Mouse (Mus musculus) monocyte, adult 5-6 weeks (primary cell): ENCODE results near the gene Nars2. TPM values are rescaled to one million over a fixed set of nuclear protein-coding genes. Genes with fewer than 3 reads are reported as not detected.
A peak's percentile ranks its signal among the peaks of the same experiment; 100 is the strongest.

Experiments
- ATAC-seq: fragments of 153-309, 156-312 bp; replicated peaks from 2 replicates; pipeline ENCODE4 v1.8.0; 2017; ENCODE audit warnings: mild to moderate bottlenecking; ENCODE audit not compliant: low TSS enrichment, insufficient number of reproducible peaks, severe bottlenecking, poor library complexity, low FRiP score
- total RNA-seq: library from RNA; stranded (forward); fragments of 200-1000, 200-491, 200-594 nt; gene quantifications from 3 replicates; pipeline ENCODE4 v1.2.3, GENCODE M21; 2017

The Nars2 gene
- total RNA-seq, 1 experiment from 2014 or later, result 2.1 TPM

GRCm38 (mm10) chr7:97032412-97032811 is 81.1 kb downstream of the Nars2 start:
- ATAC-seq, result no peak

DNA sequence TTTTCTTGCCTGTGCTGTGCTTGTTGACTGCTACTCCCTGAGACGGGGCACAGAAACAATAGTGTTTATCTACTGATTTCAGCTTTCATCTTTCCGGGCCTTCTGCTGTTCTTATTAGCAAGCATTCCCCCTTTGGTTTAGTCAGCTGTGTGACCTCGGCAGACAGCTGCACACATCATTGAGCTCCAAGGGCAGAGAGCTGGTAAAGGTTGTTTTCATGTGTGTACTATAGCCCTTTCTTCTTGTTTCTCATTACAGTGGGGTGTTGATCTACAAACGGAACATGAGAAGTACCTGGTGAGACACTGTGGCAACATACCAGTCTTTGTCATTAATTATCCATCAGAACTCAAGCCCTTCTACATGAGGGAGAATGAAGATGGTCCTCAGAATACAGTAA is 88.3 kb downstream of the Nars2 start:
- no peak for ATAC-seq

DNA sequence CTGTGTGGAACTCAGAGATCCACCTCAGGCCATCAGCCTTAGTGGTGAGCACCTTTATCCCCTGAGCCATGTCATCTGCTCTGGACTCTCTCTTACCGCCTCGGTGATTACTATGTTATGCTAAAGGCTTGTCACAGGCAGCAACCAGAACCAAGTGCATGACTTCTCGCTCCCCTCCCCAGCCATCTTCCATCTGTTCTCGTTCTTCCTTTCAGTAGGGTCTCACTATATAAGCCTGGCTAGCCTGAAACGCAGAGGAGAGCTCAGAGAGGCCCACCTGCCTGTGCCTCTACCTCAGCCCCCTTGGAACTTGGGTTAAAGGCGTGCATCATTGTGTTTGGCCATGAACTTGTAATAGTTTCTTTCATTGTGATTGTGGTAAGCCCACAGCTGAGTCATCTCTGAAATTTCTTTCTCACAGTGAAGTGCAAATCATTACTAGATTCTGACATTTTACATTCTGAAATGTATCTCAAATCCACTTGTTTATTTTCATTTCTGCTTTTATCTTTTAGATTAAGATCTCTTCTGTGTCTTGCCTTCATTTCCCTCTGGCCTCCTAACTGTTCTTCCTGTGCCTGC is 90.7 kb downstream of the Nars2 start:
- no peak for ATAC-seq

DNA sequence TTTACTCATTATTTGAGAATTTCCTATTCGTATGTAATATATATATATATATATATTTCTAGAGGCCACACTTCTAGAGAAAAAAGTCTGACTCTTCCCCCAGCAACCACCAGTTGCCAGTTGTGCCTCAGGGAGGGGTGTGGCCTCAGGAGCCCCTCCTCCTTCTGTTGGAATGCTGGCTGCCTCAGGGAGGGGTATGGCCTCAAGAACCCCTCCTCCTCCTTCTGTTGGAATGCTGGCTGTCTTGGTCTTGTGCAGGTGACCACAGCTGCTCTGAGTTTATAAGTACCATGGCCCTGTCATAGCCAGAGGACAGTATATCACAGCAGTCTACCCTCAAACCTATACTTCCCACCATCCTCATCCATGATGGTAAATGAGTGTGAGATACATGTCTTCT is 91.7 kb downstream of the Nars2 start:
- ATAC-seq, result no peak

DNA sequence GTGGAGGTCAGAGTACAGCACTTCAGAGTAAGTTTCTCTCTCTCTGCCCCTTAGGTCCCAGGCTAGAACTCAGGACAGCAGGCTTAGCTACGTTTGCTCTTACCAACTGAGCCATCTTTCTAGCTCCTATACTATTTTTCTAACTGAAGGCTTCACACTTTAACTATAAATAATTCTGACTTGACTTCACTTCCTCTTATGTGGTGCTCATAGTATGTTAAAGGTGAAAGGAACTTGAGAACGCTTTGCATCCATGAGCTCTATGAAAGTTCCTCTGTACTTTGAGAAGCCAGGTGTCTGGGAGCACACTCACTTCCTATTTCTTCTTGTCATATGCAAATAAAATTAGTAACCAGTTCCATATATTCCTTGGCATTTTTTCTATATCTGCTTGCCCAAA is 109.7 kb downstream of the Nars2 start:
- ATAC-seq, result 0 out of 2 replicates have a peak, but pooled peaks have one; percentile 43

DNA sequence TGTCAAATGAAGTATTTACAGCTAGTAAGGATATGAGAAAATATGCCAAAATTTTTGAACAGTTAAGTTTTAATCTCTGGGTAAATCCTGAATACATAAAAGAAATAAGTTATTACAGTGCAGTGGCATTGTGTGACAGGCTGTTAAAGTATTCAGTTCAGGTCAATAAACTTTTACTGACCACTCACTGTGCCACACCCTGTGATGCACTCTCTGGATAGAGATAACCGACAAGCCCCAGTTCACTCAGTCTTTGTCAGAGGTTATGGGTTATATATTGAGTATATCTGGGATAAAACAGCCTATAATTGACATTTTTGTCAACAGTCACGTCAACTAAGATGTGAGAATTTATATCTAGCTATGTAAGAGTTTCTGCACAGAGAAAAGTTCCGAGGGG is 120.2 kb downstream of the Nars2 start:
- no peak for ATAC-seq

GRCm38 (mm10) chr7:97072061-97072460 is 120.8 kb downstream of the Nars2 start:
- ATAC-seq, result no peak

DNA sequence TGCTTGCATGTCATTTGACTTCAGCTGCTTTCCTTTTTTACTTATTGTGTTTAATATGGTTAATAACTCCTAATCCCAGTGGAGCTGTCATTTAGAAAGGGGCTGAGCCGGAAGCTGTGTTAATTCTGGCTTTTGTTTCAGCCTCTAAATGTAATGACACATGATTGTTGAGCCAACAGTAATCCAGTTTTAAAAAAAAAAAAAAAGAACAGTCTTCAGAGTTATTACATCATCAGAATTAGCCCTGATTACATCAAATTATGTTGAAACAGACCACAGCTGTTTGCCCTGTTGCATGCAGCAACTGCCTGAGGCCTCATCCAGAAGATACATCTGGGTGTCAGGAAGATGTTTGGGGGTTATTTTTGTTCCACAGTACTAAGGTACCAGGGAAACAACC is 123.7 kb downstream of the Nars2 start:
- peak; percentile 52 for ATAC-seq

DNA sequence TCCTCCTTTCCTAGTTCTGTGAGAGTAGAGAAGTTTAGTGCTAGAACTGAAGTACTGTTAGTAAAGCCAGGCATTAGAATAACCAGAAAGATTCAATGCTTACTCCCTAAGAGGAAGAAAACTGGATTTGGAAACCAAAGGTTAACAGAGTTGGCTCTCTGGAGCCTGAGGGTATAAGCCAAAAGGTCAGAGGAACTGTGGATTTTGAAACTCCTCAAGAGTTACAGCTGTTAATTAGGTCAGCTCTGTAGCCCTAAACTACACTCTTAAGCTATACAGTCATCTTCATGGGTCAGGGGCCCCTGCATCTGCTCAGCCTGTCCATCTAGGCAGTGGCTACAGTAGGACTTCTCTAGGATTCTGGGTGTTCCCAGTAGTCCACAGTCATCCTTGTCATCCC is 125.7 kb downstream of the Nars2 start:
- ATAC-seq, result peak; percentile 54

DNA sequence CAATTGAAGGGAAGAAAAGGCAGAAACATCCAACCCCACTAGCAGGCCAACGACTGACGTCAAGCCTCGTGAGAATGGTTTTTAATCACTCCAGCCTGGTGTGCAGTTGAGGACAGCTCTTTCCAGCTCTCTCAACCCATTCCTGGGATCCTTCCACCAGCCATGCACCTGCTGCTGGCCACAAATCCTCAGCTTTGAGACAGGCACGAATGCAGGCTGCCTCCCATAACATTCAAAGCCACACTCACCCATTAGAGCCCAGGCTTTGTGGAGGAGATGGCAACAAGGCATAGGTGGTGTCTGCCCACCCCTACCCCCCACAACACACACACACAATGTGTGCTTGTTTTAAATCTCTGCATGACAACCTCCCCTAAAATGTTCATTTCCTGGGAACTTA is 127.4 kb downstream of the Nars2 start:
- ATAC-seq, result no peak

- no peak for ATAC-seq
These were observed 127.8 kb downstream of the Nars2 start for GRCm38 (mm10) chr7:97079145-97079544.

GRCm38 (mm10) chr7:97079651-97080365 is 128.5 kb downstream of the Nars2 start:
- no peak for ATAC-seq

- ATAC-seq, result no peak
These were observed 129.4 kb downstream of the Nars2 start for GRCm38 (mm10) chr7:97080621-97081241.

- peak; percentile 11; the same call in 1 of the 2 replicates for ATAC-seq
These were observed 130.1 kb downstream of the Nars2 start, which contains the start of gene Gab2 for GRCm38 (mm10) chr7:97081242-97081958. Gene Gab2, plus strand, starts transcription at chr7:97081586.

DNA sequence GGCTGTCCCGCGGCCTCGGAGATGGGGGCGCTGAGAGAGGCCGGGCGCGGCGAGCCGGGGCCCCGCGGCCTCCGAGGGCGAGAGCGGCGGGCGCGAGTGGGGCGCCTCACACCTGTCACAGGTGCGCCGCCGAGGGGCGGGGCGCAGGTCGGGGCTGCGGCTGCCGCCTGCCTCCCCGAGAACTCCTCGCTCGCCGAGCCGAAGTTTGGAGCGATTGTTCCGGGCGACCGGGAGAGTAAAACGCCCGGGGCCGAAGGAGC is 130.6 kb downstream of the Nars2 start:
- no peak for ATAC-seq

DNA sequence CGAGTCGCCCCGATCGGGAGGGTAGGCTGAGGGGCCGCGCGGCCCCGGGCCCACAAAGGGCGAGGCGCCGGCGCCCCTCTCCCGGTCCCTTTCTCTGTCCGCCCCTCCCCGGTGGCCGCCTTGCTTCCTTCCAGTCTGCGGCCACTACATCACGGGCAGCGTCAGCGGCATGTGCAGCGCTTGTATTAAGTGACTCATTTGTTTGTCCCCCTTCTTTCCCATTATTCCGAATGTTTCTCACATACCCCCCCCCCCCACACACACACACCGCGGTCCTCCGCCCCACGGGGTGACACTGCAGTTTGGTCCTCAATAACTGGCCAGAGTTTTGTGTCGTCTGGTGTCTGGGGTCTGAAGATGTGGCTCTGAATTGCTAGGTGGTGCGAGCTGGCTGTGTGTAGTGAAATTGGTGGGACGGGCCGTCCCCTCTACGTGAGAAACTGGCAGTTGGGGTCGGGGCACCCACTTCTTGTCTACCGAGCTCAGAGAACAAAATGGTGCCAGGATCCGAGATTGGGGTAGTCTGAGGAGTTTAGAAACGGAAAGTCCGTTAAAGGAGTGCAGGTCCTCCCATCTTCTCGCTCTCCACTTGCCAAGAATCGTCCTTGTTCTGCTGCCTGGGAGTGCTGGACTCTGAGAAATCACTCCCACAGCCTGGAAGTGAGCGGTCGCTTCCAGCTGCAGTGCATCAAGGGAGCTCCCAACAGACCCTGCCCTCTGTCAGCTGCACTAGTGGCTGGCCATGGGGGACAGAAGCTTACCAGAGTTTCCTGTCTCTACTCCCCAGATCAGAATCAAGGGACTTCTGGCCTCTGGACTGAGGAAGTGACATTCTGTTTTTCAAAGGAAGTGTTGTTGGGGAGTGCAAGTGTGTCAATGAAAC is 131.2 kb downstream of the Nars2 start:
- peak; percentile 67 for ATAC-seq

DNA sequence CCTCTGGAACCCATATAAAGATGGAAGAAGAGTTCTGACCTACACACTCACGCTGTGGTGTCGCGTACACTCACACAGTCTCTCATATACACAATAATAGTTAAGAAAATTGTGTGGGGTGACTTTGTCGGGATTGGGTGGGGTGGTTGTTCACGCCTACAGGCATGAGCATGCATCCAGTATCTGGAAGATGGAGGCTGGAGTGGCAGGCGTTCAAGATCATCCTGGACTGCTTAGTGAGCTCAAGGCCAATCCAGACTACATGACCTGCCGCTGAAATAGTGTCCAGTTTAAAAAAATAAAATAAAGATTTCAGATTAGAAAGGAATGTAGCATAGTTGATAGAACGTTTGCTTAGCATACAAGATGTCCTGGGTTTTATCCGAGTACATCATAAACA is 132.3 kb downstream of the Nars2 start:
- ATAC-seq, result no peak

GRCm38 (mm10) chr7:97084181-97084580 is 132.9 kb downstream of the Nars2 start:
- ATAC-seq, result no peak

DNA sequence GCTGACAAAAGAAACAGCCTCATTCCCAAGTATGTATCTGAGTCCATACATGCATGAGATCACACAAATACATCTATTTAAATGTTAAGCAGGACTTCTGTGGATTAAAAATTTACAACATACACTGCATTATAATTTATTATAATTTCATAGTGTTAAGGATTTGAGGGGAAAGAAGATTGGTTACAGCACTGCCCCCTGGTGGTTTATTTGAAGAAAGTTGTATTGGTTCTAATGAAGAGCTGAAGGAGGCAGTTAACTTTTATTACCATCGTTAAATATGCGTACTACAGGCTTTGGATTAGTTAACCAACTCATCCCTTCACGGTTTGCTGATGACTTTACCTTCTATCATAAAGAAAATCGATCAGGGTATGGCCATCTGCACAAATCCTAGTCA is 134.0 kb downstream of the Nars2 start:
- ATAC-seq, result no peak
